Mouse (Mus musculus) forebrain, embryonic 14.5 days (tissue): ENCODE measurements at regions not wholly inside any gene's neighbourhood (a gene's known extent, or its start where the extent isn't known, plus 50 kb on each side); places are given as distances from the start of the nearest gene placed in this dataset.
"Not testable (repeated sequence)": the region's sequence is repeated elsewhere in the genome, so short reads cannot be mapped to it uniquely, and the experiment has no call there.

Source experiments
- ATAC-seq: fragments of 200-750 bp; cut with Nextera tagmentation; 2 replicates; pipeline ENCODE4 v1.8.0; 2017; ENCODE audit warnings: mild to moderate bottlenecking, moderate library complexity
- DNase-seq: peaks from one replicate; pipeline ENCODE4 v3.0.0-alpha.2; 2015; ENCODE audit warnings: low spot score
- H3K27ac ChIP-seq: fragments of 300-500 bp; sonication (generic); 2 replicates; pipeline ENCODE4 v1.5.1; 2014; ENCODE audit warnings: low read depth, mild to moderate bottlenecking, control low read depth, low read length, moderate library complexity
- H3K27me3 ChIP-seq: fragments of 300-500 bp; sonication (generic); replicated peaks from 2 replicates; pipeline ENCODE4 v1.6.1; 2014; ENCODE audit warnings: low read length, control low read depth, mixed read lengths; ENCODE audit not compliant: control insufficient read depth, insufficient read depth
- H3K36me3 ChIP-seq: fragments of 300-500 bp; sonication (generic); 2 replicates; pipeline ENCODE4 v1.6.1; 2014; ENCODE audit warnings: low read length, control low read depth; ENCODE audit not compliant: control insufficient read depth, insufficient read depth
- H3K4me1 ChIP-seq: fragments of 300-500 bp; sonication (generic); 2 replicates; pipeline ENCODE4 v1.6.1; 2014; ENCODE audit warnings: antibody characterized with exemption, low read length, control low read depth; ENCODE audit not compliant: control insufficient read depth, insufficient read depth
- H3K4me2 ChIP-seq: fragments of 300-500 bp; sonication (generic); 2 replicates; pipeline ENCODE4 v1.6.1; 2014; ENCODE audit warnings: mild to moderate bottlenecking, control low read depth, low read length
- H3K4me3 ChIP-seq: fragments of 300-500 bp; sonication (generic); 2 replicates; pipeline ENCODE4 v1.5.1; 2014; ENCODE audit warnings: low read depth, low read length, control low read depth
- H3K9ac ChIP-seq: fragments of 300-500 bp; sonication (generic); 2 replicates; pipeline ENCODE4 v1.6.1; 2014; ENCODE audit warnings: mild to moderate bottlenecking, low read length, control low read depth, moderate library complexity
- H3K9me3 ChIP-seq: fragments of 300-500 bp; sonication (generic); replicated peaks from 2 replicates; pipeline ENCODE4 v1.6.1; 2016; ENCODE audit warnings: low read length, control low read depth, mixed read lengths; ENCODE audit not compliant: control insufficient read depth
- WGBS: fragments of 180-500 bp; shearing (Covaris S2); extraction: QIAGEN DNeasy Blood & Tissue Kit; methylation state at CpG from one replicate; pipeline ENCODE4 v1.1.7; 2014; 5-methylcytosine and 5-hydroxymethylcytosine counted together

DNA sequence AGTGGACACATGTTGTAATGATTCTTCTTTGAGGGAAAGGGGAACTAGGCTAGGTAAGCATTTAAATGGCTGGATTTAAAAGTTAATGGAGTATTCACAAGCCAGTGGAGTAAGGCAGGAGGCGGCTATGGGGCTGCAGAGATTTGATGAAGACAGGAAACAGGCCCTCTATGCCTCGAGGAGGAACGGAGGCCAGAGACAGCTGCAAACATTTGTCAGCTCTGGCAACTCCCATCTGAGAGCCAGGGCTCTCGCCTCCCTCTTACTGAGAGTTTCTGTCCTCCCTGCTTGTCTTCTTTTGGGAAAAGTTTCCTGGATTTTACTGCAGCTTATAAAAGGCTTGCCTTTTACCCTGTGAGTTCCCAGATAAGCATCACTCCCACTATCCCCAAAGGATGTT is 134.9 kb upstream of the Tas2r119 start:
- no peak overlapping the region for H3K4me2 ChIP-seq
- H3K9ac ChIP-seq = no peak overlapping the region
- H3K36me3 ChIP-seq = no peaks in the 10 kb centered on the region
- no peaks in the 10 kb centered on the region for H3K9me3 ChIP-seq
- WGBS = 76% methylated on average over 4 of the region's 4 CpGs
- no peak overlapping the region for H3K27ac ChIP-seq
- no peaks in the 10 kb centered on the region for H3K4me1 ChIP-seq
- DNase-seq (no peak), ATAC-seq (no peak)
- no peak overlapping the region for H3K4me3 ChIP-seq
- no peaks in the 10 kb centered on the region for H3K27me3 ChIP-seq

DNA sequence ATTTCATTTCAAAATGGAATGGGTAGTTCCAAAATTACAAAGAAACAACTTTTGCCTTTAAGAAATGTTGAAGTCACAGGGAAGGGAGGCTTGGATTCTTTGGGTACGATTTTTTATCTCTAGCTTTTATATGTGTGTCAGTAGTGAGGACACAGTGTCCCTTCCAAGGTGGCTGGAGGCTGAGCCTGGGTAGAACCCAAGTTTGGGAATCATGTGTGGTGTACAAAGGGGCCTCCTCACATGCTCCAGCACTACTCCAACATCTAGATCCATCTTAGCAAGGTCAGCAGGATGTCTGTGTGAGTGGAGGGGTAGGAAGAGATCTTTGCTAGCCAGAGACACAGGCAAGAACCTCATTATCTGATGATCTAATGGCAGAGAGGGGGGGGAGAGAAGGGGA is 134.5 kb upstream of the Tas2r119 start:
- H3K36me3 ChIP-seq = no peaks in the 10 kb centered on the region
- H3K9me3 ChIP-seq = no peaks in the 10 kb centered on the region
- 82% methylated on average over 1 of the region's 1 CpGs for WGBS
- no peaks in the 10 kb centered on the region for H3K4me1 ChIP-seq
- DNase-seq (no peak), ATAC-seq (no peak)
- H3K27me3 ChIP-seq = no peaks in the 10 kb centered on the region
- no peak overlapping the region for H3K4me3 ChIP-seq
- H3K4me2 ChIP-seq = no peak overlapping the region
- no peak overlapping the region for H3K27ac ChIP-seq
- H3K9ac ChIP-seq = no peak overlapping the region

DNA sequence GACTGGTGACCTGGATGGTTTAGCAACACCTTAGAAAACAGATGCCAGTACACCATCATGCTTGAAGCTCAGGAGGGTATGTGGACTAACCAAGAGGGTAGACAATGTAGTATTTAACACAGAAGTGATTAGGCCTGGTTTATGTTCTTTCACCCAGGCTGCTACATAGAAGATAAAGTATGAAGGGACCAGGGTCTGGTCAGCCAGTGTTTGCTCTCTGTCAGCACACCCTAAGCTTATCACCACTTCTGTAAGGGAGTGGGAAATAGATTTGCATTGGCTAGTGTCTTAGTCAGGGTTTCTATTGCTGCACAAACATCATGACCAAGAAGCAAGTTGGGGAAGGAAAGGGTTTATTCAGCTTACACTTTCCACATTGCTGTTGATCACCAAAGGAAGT is 133.9 kb upstream of the Tas2r119 start:
- no peaks in the 10 kb centered on the region for H3K9me3 ChIP-seq
- H3K27me3 ChIP-seq = no peaks in the 10 kb centered on the region
- H3K4me2 ChIP-seq = no peak overlapping the region
- no peak overlapping the region for H3K9ac ChIP-seq
- H3K27ac ChIP-seq = no peak overlapping the region
- DNase-seq (no peak), ATAC-seq (no peak)
- H3K4me1 ChIP-seq = no peaks in the 10 kb centered on the region
- no peaks in the 10 kb centered on the region for H3K36me3 ChIP-seq
- H3K4me3 ChIP-seq = no peak overlapping the region

DNA sequence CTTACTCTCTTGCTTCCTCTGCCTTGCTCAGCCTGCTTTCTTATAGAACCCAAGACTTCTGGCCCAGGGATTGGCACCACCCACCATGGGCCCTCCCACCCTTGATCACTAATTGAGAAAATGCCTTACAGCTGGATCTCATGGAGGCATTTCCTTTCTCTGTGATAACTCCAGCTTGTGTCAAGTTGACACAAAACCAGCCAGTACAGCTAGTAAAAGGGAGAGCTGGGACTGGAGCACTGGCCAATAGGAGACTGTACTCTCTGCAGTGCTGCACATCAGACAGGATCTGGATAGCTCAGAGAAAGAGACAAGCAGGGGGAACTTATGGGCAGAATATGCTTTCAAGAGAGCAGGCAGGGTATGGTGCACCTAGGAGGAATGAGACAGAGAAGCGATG is 133.4 kb upstream of the Tas2r119 start:
- not testable (repeated sequence) for H3K4me2 ChIP-seq, H3K4me3 ChIP-seq, DNase-seq, H3K4me1 ChIP-seq, H3K9me3 ChIP-seq, H3K36me3 ChIP-seq, H3K27me3 ChIP-seq, ATAC-seq, H3K27ac ChIP-seq, H3K9ac ChIP-seq
- WGBS = 100% methylated on average over 1 of the region's 1 CpGs

DNA sequence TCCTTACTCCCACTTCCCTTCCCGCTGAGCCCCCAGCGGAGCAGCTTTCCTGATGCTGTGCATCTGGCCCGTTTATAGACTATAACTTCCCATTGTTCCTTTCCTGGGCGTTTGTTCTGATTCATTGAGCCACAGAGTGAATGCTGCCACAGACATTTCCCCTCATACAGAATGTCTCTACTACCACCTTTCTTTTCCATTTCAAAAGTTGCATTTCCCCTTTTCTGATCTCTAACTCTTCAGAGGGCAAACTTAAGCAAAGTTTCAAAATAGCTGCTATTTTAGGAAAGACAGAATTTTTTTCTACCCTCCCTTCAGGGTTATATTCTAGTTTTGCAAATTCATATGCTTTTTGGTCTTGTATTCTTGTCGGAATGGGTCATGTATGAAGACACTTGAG is 128.3 kb upstream of the Tas2r119 start:
- 24% methylated on average over 5 of the region's 5 CpGs for WGBS
- no peak for ATAC-seq

DNA sequence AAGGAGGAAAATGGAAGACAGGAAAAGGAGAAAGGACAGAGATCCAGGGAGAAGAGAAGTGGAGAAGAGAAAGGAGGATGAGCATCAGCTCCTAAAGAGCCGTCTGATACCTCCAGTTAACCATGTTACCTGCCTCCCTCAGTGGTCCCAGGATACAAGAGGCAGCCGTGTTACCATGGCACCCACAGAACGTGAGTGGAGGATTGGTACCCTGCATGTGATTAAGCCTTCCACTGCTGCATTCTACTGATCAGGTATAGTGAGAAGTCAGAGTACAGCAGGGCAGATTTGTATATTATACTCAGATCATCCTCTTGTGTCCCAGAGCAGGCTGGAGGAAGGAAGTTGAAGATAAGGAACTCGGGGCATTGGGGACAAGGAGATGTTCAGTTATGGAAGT is 115.5 kb upstream of the Tas2r119 start:
- WGBS = 77% methylated on average over 4 of the region's 4 CpGs
- Histone ChIP-seq H3K27ac (no peak overlapping the region), H3K27me3 (no peaks in the 10 kb centered on the region), H3K4me2 (no peak overlapping the region), H3K36me3 (no peaks in the 10 kb centered on the region), H3K9ac (no peak overlapping the region), H3K4me1 (no peaks in the 10 kb centered on the region), H3K4me3 (no peak overlapping the region), H3K9me3 (no peaks in the 10 kb centered on the region)
- ATAC-seq (no peak), DNase-seq (no peak)

More for the DNA sequence above, 128.3 kb upstream of the Tas2r119 start:
- Histone ChIP-seq H3K36me3 (no peaks in the 10 kb centered on the region), H3K27me3 (no peaks in the 10 kb centered on the region), H3K4me3 (no peak overlapping the region), H3K4me1 (no peaks in the 10 kb centered on the region), H3K9ac (no peak overlapping the region), H3K9me3 (no peaks in the 10 kb centered on the region), H3K4me2 (no peak overlapping the region), H3K27ac (no peak overlapping the region)
- DNase-seq = peak; percentile 23

DNA sequence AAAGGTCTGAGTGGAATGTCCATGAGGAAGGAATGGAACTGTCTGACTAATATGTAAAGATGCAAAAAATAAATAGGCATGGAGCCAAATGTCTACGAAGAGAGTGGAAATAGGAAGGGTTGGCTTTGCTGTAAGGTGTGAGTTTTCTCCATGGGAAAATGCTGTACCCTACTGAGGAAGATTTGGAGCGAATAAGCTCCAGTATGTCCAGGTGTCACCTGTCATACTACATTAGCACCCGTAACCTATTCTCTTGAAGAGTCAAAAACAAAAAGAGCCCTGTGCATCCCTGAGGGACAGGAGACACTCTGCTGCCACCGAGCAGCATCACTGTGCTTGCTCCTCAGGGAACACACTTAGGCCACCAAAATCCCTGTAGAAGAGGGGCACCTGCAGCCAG is 95.0 kb upstream of the Tas2r119 start:
- WGBS = 87% methylated on average over 4 of the region's 4 CpGs
- H3K4me2 ChIP-seq = no peak overlapping the region
- ATAC-seq = no peak
- H3K9me3 ChIP-seq = no peaks in the 10 kb centered on the region
- H3K4me1 ChIP-seq = no peaks in the 10 kb centered on the region
- H3K4me3 ChIP-seq = no peak overlapping the region
- H3K27ac ChIP-seq = no peak overlapping the region
- no peaks in the 10 kb centered on the region for H3K36me3 ChIP-seq
- no peaks in the 10 kb centered on the region for H3K27me3 ChIP-seq
- DNase-seq = no peak
- no peak overlapping the region for H3K9ac ChIP-seq

DNA sequence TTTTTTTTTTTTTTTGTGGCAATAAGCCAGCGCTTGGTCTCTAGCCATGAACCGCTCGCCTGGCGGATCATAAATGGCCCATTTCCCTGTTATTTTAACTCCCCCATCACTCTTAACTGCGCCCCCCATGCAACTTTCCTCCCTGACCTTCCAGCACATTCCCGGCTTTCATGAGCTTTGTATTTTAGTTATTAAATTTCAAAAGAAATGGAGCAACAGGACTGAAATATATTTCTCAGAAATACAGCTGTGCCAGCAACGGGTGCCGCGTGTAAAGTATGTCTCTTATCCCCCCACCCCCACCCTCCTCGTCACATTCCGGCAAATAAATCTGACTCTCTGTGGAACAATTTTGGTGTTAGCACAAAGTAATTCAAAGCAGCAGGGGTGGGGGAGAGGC is 83.2 kb upstream of the Tas2r119 start:
- ATAC-seq = no peak
- Histone ChIP-seq H3K4me2 (no peak overlapping the region), H3K4me3 (no peak overlapping the region), H3K27me3 (no peaks in the 10 kb centered on the region), H3K9me3 (no peaks in the 10 kb centered on the region), H3K4me1 (no peaks in the 10 kb centered on the region), H3K27ac (no peak overlapping the region), H3K36me3 (no peaks in the 10 kb centered on the region), H3K9ac (no peak overlapping the region)
- 64% methylated on average over 11 of the region's 11 CpGs for WGBS
- peak; percentile 10 for DNase-seq

DNA sequence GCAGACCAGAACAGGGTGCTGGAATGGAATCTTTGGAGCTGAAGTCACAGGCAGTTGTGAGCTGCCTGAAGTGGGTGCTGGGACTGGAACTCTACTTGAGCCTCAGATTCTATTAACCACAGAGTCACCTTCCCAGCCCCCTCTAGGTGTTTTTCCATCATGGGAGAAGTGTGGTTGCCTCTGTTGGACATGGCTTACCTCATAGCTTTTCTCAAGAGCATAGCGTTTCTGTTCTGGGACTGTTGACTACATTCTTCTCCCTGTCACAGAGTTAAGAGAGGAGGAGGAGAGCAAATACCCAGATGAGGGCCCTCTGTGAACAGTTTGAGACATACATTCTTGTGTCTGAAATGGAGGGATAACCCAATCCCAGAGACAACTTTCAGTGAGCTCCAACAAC is 81.5 kb upstream of the Tas2r119 start:
- H3K4me2 ChIP-seq = no peak overlapping the region
- ATAC-seq (no peak), DNase-seq (no peak)
- no peaks in the 10 kb centered on the region for H3K4me1 ChIP-seq
- no peak overlapping the region for H3K4me3 ChIP-seq
- no peaks in the 10 kb centered on the region for H3K27me3 ChIP-seq
- no peaks in the 10 kb centered on the region for H3K36me3 ChIP-seq
- no peaks in the 10 kb centered on the region for H3K9me3 ChIP-seq
- no peak overlapping the region for H3K9ac ChIP-seq
- H3K27ac ChIP-seq = no peak overlapping the region
- WGBS = 89% methylated on average over 1 of the region's 1 CpGs

DNA sequence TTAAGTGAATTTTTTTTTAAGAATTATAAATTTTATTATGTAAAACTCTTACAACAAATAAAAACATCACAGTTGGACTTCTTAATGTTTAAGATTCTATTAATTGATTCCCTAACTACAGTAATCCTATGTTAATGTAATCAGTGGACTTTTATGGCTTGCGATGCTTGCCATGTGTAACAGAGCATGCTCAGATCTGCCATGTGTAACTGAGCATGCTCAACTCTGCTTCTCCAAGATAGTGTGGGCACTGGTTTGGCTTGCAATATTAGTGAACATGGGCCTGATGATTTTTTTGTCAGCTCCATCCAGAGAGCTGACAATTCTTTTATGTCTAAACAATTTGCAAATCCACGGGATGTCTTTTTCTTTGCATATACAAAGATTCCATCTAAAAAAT is 66.4 kb upstream of the Tas2r119 start:
- DNase-seq (no peak), ATAC-seq (no peak)
- no peak overlapping the region for H3K27ac ChIP-seq
- H3K27me3 ChIP-seq = no peaks in the 10 kb centered on the region
- H3K4me1 ChIP-seq = no peaks in the 10 kb centered on the region
- H3K36me3 ChIP-seq = no peaks in the 10 kb centered on the region
- WGBS = 91% methylated on average over 2 of the region's 2 CpGs
- no peak overlapping the region for H3K4me2 ChIP-seq
- no peaks in the 10 kb centered on the region for H3K9me3 ChIP-seq
- no peak overlapping the region for H3K9ac ChIP-seq
- H3K4me3 ChIP-seq = no peak overlapping the region
